In the genomic region with DNA sequence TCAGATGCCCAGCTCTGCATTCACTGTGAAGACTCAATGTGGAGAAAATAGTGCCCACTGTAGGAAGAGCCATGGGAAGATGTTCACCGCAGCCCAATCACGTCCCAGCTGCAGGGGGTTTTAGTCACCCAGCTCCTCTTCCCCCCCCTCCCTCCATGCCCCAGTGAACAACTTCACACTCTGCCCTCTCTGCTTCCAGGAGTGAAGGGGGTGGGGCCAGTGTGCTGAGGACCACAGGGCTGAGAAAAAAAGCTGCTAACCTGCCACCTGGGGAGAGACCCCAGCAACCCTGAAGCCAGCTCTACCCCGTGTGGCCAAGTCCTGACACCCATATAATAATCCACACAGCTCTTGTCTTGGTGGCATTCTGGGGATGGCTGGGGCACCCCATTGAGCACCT, we compare ENCODE assay signal across 23 mouse cellular contexts. TPM values are rescaled to one million over a fixed set of nuclear protein-coding genes. Genes with fewer than 3 reads are reported as not detected.
A peak's percentile ranks its signal among the peaks of the same experiment; 100 is the strongest.
DNase-seq lines count a peak whose midpoint lies in the region; ATAC-seq lines count a peak whose summit lies in the region.
"Had no signal": no experiment of that assay in that cellular context is flagged by ENCODE, and none has a peak within 500 bp of the region (broad histone marks: within the 10 kb centered on the region; RNA-seq: fewer than 3 reads in every experiment).

No protein-coding gene starts in this region.

- no peak overlapping the region for H3K4me3 ChIP-seq in hindbrain, embryonic 16.5 days (ENCODE audit: low read length)
- no peak overlapping the region for H3K4me3 ChIP-seq in hindbrain, embryonic 11.5 days (ENCODE audit: low read depth, low read length)
- H3K4me3 ChIP-seq in kidney, embryonic 14.5 days (ENCODE audit: low read length): no peak overlapping the region
- H3K4me3 ChIP-seq in kidney, embryonic 15.5 days (replicated peaks): no peak overlapping the region
- no peak overlapping the region for H3K4me3 ChIP-seq in kidney, embryonic 16.5 days (ENCODE audit: low read length)

- no peaks in the 10 kb centered on the region for H3K36me3 ChIP-seq in hindbrain, embryonic 16.5 days (ENCODE audit: control insufficient read depth, insufficient read depth, low read length)
- no peaks in the 10 kb centered on the region for H3K36me3 ChIP-seq in hindbrain, embryonic 11.5 days (ENCODE audit: control insufficient read depth, insufficient read depth, low read length)
- no peaks in the 10 kb centered on the region for H3K36me3 ChIP-seq in kidney, embryonic 14.5 days (ENCODE audit: control insufficient read depth, insufficient read depth, low read length)
- no peaks in the 10 kb centered on the region for H3K36me3 ChIP-seq in kidney, embryonic 15.5 days
- H3K36me3 ChIP-seq in kidney, embryonic 16.5 days (ENCODE audit: insufficient read depth, low read length): no peaks in the 10 kb centered on the region
- H3K36me3 ChIP-seq: G1E had no signal

- no peaks in the 10 kb centered on the region for H3K4me1 ChIP-seq in hindbrain, embryonic 16.5 days (ENCODE audit: control insufficient read depth, insufficient read depth, low read depth, low read length)
- H3K4me1 ChIP-seq in hindbrain, embryonic 11.5 days (replicated peaks; ENCODE audit: control insufficient read depth, insufficient read depth, low read length): no peaks in the 10 kb centered on the region
- no peaks in the 10 kb centered on the region for H3K4me1 ChIP-seq in kidney, embryonic 14.5 days (ENCODE audit: control insufficient read depth, insufficient read depth, low read length)
- peaks cover 8% of the 10 kb centered on the region for H3K4me1 ChIP-seq in kidney, embryonic 15.5 days
- no peaks in the 10 kb centered on the region for H3K4me1 ChIP-seq in kidney, embryonic 16.5 days (ENCODE audit: insufficient read depth, low read length)

- no peak overlapping the region for H3K4me2 ChIP-seq in hindbrain, embryonic 16.5 days (ENCODE audit: low read length)
- no peak overlapping the region for H3K4me2 ChIP-seq in hindbrain, embryonic 11.5 days (replicated peaks; ENCODE audit: low read depth, low read length)
- H3K4me2 ChIP-seq in kidney, embryonic 14.5 days (replicated peaks; ENCODE audit: low read depth, low read length): no peak overlapping the region
- no peak overlapping the region for H3K4me2 ChIP-seq in kidney, embryonic 15.5 days
- H3K4me2 ChIP-seq in kidney, embryonic 16.5 days (replicated peaks; ENCODE audit: low read depth, low read length): no peak overlapping the region

- no peak overlapping the region for H3K9ac ChIP-seq in hindbrain, embryonic 16.5 days (ENCODE audit: low read depth, low read length)
- H3K9ac ChIP-seq in hindbrain, embryonic 11.5 days (ENCODE audit: low read depth, low read length): no peak overlapping the region
- no peak overlapping the region for H3K9ac ChIP-seq in kidney, embryonic 14.5 days (ENCODE audit: low read depth, low read length)
- no peak overlapping the region for H3K9ac ChIP-seq in kidney, embryonic 15.5 days
- no peak overlapping the region for H3K9ac ChIP-seq in kidney, embryonic 16.5 days (replicated peaks; ENCODE audit: low read length)

- H3K9me3 ChIP-seq in hindbrain, embryonic 16.5 days (ENCODE audit: control insufficient read depth, low read length): no peaks in the 10 kb centered on the region
- H3K9me3 ChIP-seq in hindbrain, embryonic 11.5 days (ENCODE audit: control insufficient read depth, low read length): no peaks in the 10 kb centered on the region
- no peaks in the 10 kb centered on the region for H3K9me3 ChIP-seq in kidney, embryonic 14.5 days (ENCODE audit: control insufficient read depth, low read length)
- H3K9me3 ChIP-seq in kidney, embryonic 15.5 days (replicated peaks): no peaks in the 10 kb centered on the region
- no peaks in the 10 kb centered on the region for H3K9me3 ChIP-seq in kidney, embryonic 16.5 days (ENCODE audit: low read length)

- 0 out of 2 replicates have a peak, but pooled peaks have one; percentile 16 for ATAC-seq in hindbrain, embryonic 16.5 days
- ATAC-seq in hindbrain, embryonic 11.5 days (ENCODE audit: low FRiP score): no peak
- ATAC-seq in kidney, embryonic 14.5 days (ENCODE audit: low FRiP score, low TSS enrichment): peak; percentile 54; the same call in 1 of the 2 replicates
- peak; percentile 65; the same call in 1 of the 2 replicates for ATAC-seq in kidney, embryonic 15.5 days (replicated peaks; ENCODE audit: low FRiP score)
- peak; percentile 60 for ATAC-seq in kidney, embryonic 16.5 days (ENCODE audit: low FRiP score, low TSS enrichment)
- ATAC-seq: activated CD4-positive, CD25-positive, alpha-beta regulatory T cell, adult 4 months; CD4-positive, CD25-positive, alpha-beta regulatory T cell, adult 4 months; Patski had no signal

- H3K27ac ChIP-seq in hindbrain, embryonic 16.5 days (ENCODE audit: low read depth, low read length): no peak overlapping the region
- no peak overlapping the region for H3K27ac ChIP-seq in hindbrain, embryonic 11.5 days (ENCODE audit: low read depth, low read length)
- no peak overlapping the region for H3K27ac ChIP-seq in kidney, embryonic 14.5 days (ENCODE audit: low read depth, low read length)
- H3K27ac ChIP-seq in kidney, embryonic 15.5 days: no peak overlapping the region
- H3K27ac ChIP-seq in kidney, embryonic 16.5 days (ENCODE audit: low read length): no peak overlapping the region

- 35% methylated on average over 3 of the region's 3 CpGs for WGBS in hindbrain, embryonic 16.5 days
- WGBS in hindbrain, embryonic 11.5 days: 33% methylated on average over 3 of the region's 3 CpGs
- 14% methylated on average over 3 of the region's 3 CpGs for WGBS in kidney, embryonic 14.5 days
- 31% methylated on average over 3 of the region's 3 CpGs for WGBS in kidney, embryonic 15.5 days
- WGBS in kidney, embryonic 16.5 days: 18% methylated on average over 3 of the region's 3 CpGs

- H3K27me3 ChIP-seq in hindbrain, embryonic 16.5 days (replicated peaks; ENCODE audit: control insufficient read depth, insufficient read depth, low read length): no peaks in the 10 kb centered on the region
- no peaks in the 10 kb centered on the region for H3K27me3 ChIP-seq in hindbrain, embryonic 11.5 days (ENCODE audit: control insufficient read depth, insufficient read depth, low read length)
- H3K27me3 ChIP-seq in kidney, embryonic 14.5 days (ENCODE audit: control insufficient read depth, insufficient read depth, low read length): no peaks in the 10 kb centered on the region
- H3K27me3 ChIP-seq in kidney, embryonic 15.5 days: no peaks in the 10 kb centered on the region
- H3K27me3 ChIP-seq in kidney, embryonic 16.5 days (ENCODE audit: insufficient read depth, low read length): no peaks in the 10 kb centered on the region
- H3K27me3 ChIP-seq: CH12.LX, Patski had no signal

- DNase-seq in hindbrain, embryonic 11.5 days (ENCODE audit: low spot score): no peak
- no peak for DNase-seq in kidney, adult 18-20 months
- DNase-seq in kidney, postnatal 25 days: no peak
- no peak for DNase-seq in kidney, postnatal 10 days
- DNase-seq: adrenal gland, adult 2 months; adrenal gland, adult 8-10 months; adrenal gland, postnatal 10 days; adrenal gland, postnatal 14 days; adrenal gland, postnatal 25 days; adrenal gland, postnatal 36 days; B cell, adult 2 months; cerebellum, adult 11 months; cerebellum, adult 11-12 months had no signal

RNA-seq across cellular contexts. Expression of gene Prima1, which starts 24.7 kb away (rescaled TPM):
- polyA plus RNA-seq in hindbrain, embryonic 16.5 days (2015; fragmentation: Nextera tagmentation; extraction: Ambion mirVana): 0.59 and 0.70 TPM in 2 replicates
- polyA plus RNA-seq in hindbrain, embryonic 11.5 days (2014; fragmentation: Nextera tagmentation; extraction: Ambion mirVana): 1.5 and 1.6 TPM in 2 replicates
- 0.21 and 0.49 TPM in 2 replicates for polyA plus RNA-seq in kidney, embryonic 14.5 days (2014; fragmentation: Nextera tagmentation; extraction: Ambion mirVana)
- polyA plus RNA-seq in kidney, embryonic 15.5 days (2015; fragmentation: Nextera tagmentation; extraction: Ambion mirVana): 0.62 and 1.2 TPM in 2 replicates
- 0.47 and 1.5 TPM in 2 replicates for polyA plus RNA-seq in kidney, embryonic 16.5 days (2015; fragmentation: Nextera tagmentation; extraction: Ambion mirVana)
- polyA plus RNA-seq: activated CD4-positive, CD25-positive, alpha-beta regulatory T cell, adult 4 months; C2C12; CD4-positive, CD25-positive, alpha-beta regulatory T cell, adult 4 months; G1E had no signal

RNA-seq across cellular contexts. Expression of gene Fam181a, which starts 44.2 kb away (rescaled TPM):
- polyA plus RNA-seq in hindbrain, embryonic 16.5 days (2015; fragmentation: Nextera tagmentation; extraction: Ambion mirVana): 5.6 and 6.0 TPM in 2 replicates
- polyA plus RNA-seq in hindbrain, embryonic 11.5 days (2014; fragmentation: Nextera tagmentation; extraction: Ambion mirVana): 16.6 and 23.8 TPM in 2 replicates
- polyA plus RNA-seq in kidney, embryonic 14.5 days (2014; fragmentation: Nextera tagmentation; extraction: Ambion mirVana): not detected in 2 replicates
- not detected in 2 replicates for polyA plus RNA-seq in kidney, embryonic 15.5 days (2015; fragmentation: Nextera tagmentation; extraction: Ambion mirVana)
- not detected in 2 replicates for polyA plus RNA-seq in kidney, embryonic 16.5 days (2015; fragmentation: Nextera tagmentation; extraction: Ambion mirVana)
- polyA plus RNA-seq: activated CD4-positive, CD25-positive, alpha-beta regulatory T cell, adult 4 months; C2C12; CD4-positive, CD25-positive, alpha-beta regulatory T cell, adult 4 months; G1E; Patski had no signal
